Mouse (Mus musculus): ENCODE results near the gene Sorcs3. TPM values are rescaled to one million over a fixed set of nuclear protein-coding genes. Genes with fewer than 3 reads are reported as not detected.

Sorcs3 gene
- total RNA-seq, 4 experiments from 2014 or later = 35.3 to 41.6 (median 38.0) TPM

GRCm38 (mm10) chr19:48820493-48821282, 614.9 kb downstream of the Sorcs3 start:
- DNase-seq (ENCODE audit: low spot score in 2 of 2) = peak in 1 of 2 experiments; percentile 43

DNA sequence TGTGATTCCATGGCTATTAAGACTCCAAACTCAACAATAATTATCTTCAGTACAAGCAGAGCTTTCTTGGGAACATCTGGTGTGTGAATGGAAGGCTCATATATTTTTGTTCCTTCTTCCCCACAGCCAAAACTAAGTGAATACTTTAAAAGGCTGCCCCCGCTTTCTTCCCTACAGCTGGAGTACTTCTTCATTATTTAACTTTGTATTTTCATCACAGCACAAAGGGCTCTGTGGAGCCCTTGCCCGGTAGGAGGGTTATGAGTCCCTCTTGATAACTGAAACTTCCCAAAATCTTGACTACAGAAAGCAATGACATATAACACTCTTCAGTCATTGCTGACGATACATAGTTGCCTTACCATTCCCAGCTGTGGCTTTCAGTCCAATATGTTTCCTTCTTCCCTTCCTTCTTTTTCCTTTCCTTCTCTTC, 615.5 kb downstream of the Sorcs3 start:
- DNase-seq (ENCODE audit: low spot score in 2 of 2) = no peak

DNA sequence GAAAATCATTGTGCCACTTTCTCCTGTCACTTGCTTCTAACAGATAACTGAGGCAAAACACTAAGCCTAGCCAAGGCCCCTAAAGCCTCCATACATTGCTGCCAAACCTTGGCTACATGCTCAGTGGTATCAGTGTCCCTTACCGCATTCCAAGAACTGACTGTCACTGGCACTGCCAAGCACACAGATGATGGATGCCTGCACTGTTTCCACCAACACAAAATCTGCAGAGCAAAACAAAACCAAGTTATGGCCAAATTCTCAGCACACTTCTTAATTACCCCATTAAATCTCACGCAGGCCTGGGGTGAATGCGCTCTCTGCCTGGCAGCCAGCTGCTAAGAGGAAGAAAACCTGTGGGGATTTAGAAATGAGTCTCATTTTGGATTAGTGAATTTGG, 628.5 kb downstream of the Sorcs3 start:
- no peak for DNase-seq (ENCODE audit: low spot score in 2 of 2)

DNA sequence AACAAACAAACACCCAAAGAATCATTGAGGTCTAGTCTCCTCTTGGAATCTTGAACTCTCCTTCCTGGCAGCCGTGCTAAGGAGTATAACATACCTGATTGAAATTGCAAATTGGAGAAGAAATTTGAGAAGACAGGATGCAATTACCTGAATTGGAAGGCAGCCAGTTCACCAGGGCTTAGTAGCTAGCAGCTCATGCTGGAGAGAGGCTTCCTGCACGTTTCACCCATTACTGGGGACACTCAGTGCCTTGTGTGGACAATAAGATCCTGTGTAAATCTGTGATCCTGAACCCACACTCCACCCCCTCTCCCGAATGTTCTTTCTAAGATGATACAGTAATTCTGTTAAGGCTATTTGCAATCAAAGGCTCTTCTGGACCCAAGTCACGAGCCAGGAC, 633.6 kb downstream of the Sorcs3 start:
- no peak for DNase-seq (ENCODE audit: low spot score in 2 of 2)

DNA sequence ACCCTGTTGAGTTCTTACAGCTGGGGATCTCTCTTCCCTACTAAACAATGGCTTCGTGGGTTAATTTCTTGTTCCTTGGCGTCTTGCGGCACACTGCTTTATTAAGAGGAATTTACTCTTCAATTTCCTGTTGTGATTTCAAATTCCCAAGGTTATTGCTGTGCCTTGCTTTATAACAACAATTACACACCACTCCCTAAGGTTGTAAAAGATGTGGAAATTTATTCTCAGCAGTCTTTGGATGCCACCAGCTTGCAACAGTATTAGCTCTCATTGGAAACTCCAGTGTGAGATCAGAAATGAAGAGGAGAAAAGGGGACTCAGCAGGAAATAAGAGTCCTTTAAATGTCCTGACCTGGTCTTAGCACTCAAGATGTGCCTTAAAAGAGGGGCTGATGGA, 641.9 kb downstream of the Sorcs3 start:
- DNase-seq (ENCODE audit: low spot score in 2 of 2) = no peak

GRCm38 (mm10) chr19:48850466-48850865, 644.6 kb downstream of the Sorcs3 start:
- DNase-seq (ENCODE audit: low spot score in 2 of 2) = no peak
